In the genomic region with DNA sequence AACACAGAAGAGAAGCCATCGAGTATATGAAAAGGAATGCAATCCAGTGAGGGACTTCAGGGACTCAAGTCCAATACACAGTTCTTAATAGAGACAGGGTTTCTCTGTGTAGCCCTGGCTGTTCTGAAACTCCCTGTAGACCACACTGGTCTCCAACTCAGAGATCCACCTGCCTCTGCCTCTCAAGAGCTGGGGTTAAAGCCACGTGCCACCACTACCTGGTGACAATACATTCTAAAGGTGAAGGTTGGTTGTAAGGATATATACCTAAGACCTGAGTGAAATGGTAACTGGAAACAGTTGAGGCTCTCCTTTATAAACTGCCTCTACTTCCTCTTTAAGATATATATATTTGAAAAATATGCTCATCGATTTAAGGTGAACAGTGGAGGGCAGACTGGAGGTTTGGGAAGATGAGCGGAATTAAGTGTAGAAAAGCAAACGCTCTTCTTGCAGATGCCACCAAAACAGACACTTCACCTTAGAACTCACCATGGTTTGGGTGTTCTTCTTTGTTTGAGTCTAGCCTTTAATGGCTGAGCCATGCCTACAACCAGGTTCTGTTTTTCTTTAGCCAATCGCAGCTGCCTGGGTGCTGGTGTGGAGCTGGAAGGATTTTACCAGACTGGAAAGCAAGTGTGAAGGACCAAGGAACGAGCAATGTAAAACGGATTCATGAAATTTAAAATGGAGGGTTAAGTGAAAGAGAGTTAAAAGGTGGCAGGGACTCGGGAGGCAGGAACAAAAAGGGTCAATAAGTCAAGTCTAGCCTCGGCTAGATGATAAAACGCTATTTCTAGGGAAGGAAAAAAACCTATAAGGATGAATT, we compare ENCODE assay signal across 8 mouse cellular contexts. TPM values are rescaled to one million over a fixed set of nuclear protein-coding genes. Genes with fewer than 3 reads are reported as not detected.
DNase-seq lines count a peak whose midpoint lies in the region; ATAC-seq and TF ChIP-seq lines count a peak whose summit lies in the region.

No protein-coding gene starts in this region.

- intact Hi-C loops in gastrocnemius, adult 2 months (cut with DNase I) = no loop called here

- no peaks in the 10 kb centered on the region for H3K9me3 ChIP-seq in embryonic facial prominence, embryonic 11.5 days (replicated peaks; ENCODE audit: control insufficient read depth, low read length)
- H3K9me3 ChIP-seq in intestine, embryonic 14.5 days (ENCODE audit: control insufficient read depth, low read length) = no peaks in the 10 kb centered on the region

- peak overlapping the region; percentile 60 for H3K4me2 ChIP-seq in embryonic facial prominence, embryonic 11.5 days (ENCODE audit: low read depth, low read length)
- peak overlapping the region; percentile 81 for H3K4me2 ChIP-seq in intestine, embryonic 14.5 days (ENCODE audit: low read length)

- 49% methylated on average over 11 of the region's 11 CpGs for WGBS in embryonic facial prominence, embryonic 11.5 days
- 40% methylated on average over 11 of the region's 11 CpGs for WGBS in intestine, embryonic 14.5 days

- H3K4me3 ChIP-seq in gastrocnemius, adult 2 months = peak overlapping the region; percentile 95
- peak overlapping the region; percentile 59 for H3K4me3 ChIP-seq in embryonic facial prominence, embryonic 11.5 days (ENCODE audit: low read depth, low read length)
- H3K4me3 ChIP-seq in intestine, embryonic 14.5 days (ENCODE audit: low read depth, low read length) = peak overlapping the region; percentile 54

- H3K4me1 ChIP-seq in embryonic facial prominence, embryonic 11.5 days (ENCODE audit: control insufficient read depth, insufficient read depth, low read length) = no peaks in the 10 kb centered on the region
- peaks cover 5% of the 10 kb centered on the region for H3K4me1 ChIP-seq in intestine, embryonic 14.5 days (replicated peaks; ENCODE audit: control insufficient read depth, insufficient read depth, low read length)

- peaks cover 4% of the 10 kb centered on the region; the same call in 1 of the 2 replicates for H3K36me3 ChIP-seq in embryonic facial prominence, embryonic 11.5 days (replicated peaks; ENCODE audit: control insufficient read depth, insufficient read depth, low read depth, low read length)
- H3K36me3 ChIP-seq in intestine, embryonic 14.5 days (ENCODE audit: control insufficient read depth, insufficient read depth, low read length) = peaks cover 25% of the 10 kb centered on the region

- no peak for DNase-seq in gastrocnemius, adult 2 months
- no peak for DNase-seq in gastrocnemius, postnatal 4 days (ENCODE audit: low spot score in 2 of 2)
- peak; percentile 29 to 35 for DNase-seq in B cell, adult 2 months
- peak; percentile 27 for DNase-seq in embryonic facial prominence, embryonic 11.5 days (ENCODE audit: low spot score)
- DNase-seq in intestine, embryonic 14.5 days (ENCODE audit: low spot score) = peak; percentile 76
- DNase-seq in naive thymus-derived CD4-positive, alpha-beta T cell, adult 2 months (ENCODE audit: low read depth) = peak; percentile 48
- no peak for DNase-seq in frontal cortex, postnatal 25 days (ENCODE audit: low spot score in 2 of 2)
- no peak for DNase-seq in left cerebral cortex, adult 18-20 months (ENCODE audit: low spot score in 2 of 2)

- TF ChIP-seq CTCF in gastrocnemius, adult 2 months (IDR thresholded peaks at IDR 0.05) = no peak

- H3K27me3 ChIP-seq in embryonic facial prominence, embryonic 11.5 days (ENCODE audit: control insufficient read depth, insufficient read depth, low read length) = no peaks in the 10 kb centered on the region
- H3K27me3 ChIP-seq in intestine, embryonic 14.5 days (replicated peaks; ENCODE audit: control insufficient read depth, insufficient read depth, low read length) = no peaks in the 10 kb centered on the region

- peak overlapping the region; percentile 80 for H3K9ac ChIP-seq in embryonic facial prominence, embryonic 11.5 days (replicated peaks; ENCODE audit: low read length)
- H3K9ac ChIP-seq in intestine, embryonic 14.5 days (ENCODE audit: low read length) = peak overlapping the region; percentile 85

- no peak for ATAC-seq in embryonic facial prominence, embryonic 11.5 days (replicated peaks; ENCODE audit: insufficient number of reproducible peaks, low FRiP score, low TSS enrichment, low read depth)
- ATAC-seq in intestine, embryonic 14.5 days (replicated peaks; ENCODE audit: low FRiP score, low TSS enrichment, low read depth) = peak; percentile 6; the same call in 1 of the 2 replicates

- H3K27ac ChIP-seq in gastrocnemius, adult 2 months = peak overlapping the region; percentile 96
- peak overlapping the region; percentile 57; the same call in 1 of the 2 replicates for H3K27ac ChIP-seq in embryonic facial prominence, embryonic 11.5 days (replicated peaks; ENCODE audit: low read depth, low read length)
- H3K27ac ChIP-seq in intestine, embryonic 14.5 days (ENCODE audit: low read depth) = peak overlapping the region; percentile 91

RNA-seq across cellular contexts. Expression of a gene that starts 1.1 kb away (rescaled TPM):
- total RNA-seq in gastrocnemius, adult 2 months (2021) = 10 to 100 TPM; 10.2 to 12.1 TPM
- 10 to 100 TPM in 1 of 2 experiments, 1 to 10 TPM in 1; 8.4 to 13.2 TPM for total RNA-seq in gastrocnemius, postnatal 4 days (2021)
- 28.8 and 31.0 TPM in 2 replicates for polyA plus RNA-seq in embryonic facial prominence, embryonic 11.5 days (2014; fragmentation: Nextera tagmentation; extraction: Ambion mirVana)
- 15.6 and 16.2 TPM in 2 replicates for polyA plus RNA-seq in intestine, embryonic 14.5 days (2014; fragmentation: Nextera tagmentation; extraction: Ambion mirVana)
- total RNA-seq in left cerebral cortex, adult 18-20 months (2021) = 10 to 100 TPM; 11.4 to 13.9 TPM

RNA-seq across cellular contexts. Expression of a gene that starts 2.3 kb away (rescaled TPM):
- 10 to 100 TPM; 10.4 to 10.7 TPM for total RNA-seq in gastrocnemius, adult 2 months (2021)
- total RNA-seq in gastrocnemius, postnatal 4 days (2021) = 1 to 10 TPM; 7.2 to 9.8 TPM
- 21.6 and 22.0 TPM in 2 replicates for polyA plus RNA-seq in embryonic facial prominence, embryonic 11.5 days (2014; fragmentation: Nextera tagmentation; extraction: Ambion mirVana)
- polyA plus RNA-seq in intestine, embryonic 14.5 days (2014; fragmentation: Nextera tagmentation; extraction: Ambion mirVana) = 23.0 and 25.9 TPM in 2 replicates
- 1 to 10 TPM; 7.2 to 7.4 TPM for total RNA-seq in left cerebral cortex, adult 18-20 months (2021)

Comparison
In these comparisons a context has a peak if more than half of its experiments do, and no peak if none do; other contexts are left out.
1. DNase-seq: peak in B cell, adult 2 months (2 of 2), embryonic facial prominence, embryonic 11.5 days (single experiment), intestine, embryonic 14.5 days (single experiment) and naive thymus-derived CD4-positive, alpha-beta T cell, adult 2 months (single experiment); none in gastrocnemius, adult 2 months (single experiment), gastrocnemius, postnatal 4 days (0 of 2), frontal cortex, postnatal 25 days (0 of 2) and left cerebral cortex, adult 18-20 months (0 of 2).
2. Peak in every context shown above with its lines, with median percentiles within 50 percentile points of each other: H3K27ac ChIP-seq and H3K4me3 ChIP-seq.